Mouse (Mus musculus) macrophage (primary cell): ENCODE measurements around the gene Nlrc4. TPM values are rescaled to one million over a fixed set of nuclear protein-coding genes. Genes with fewer than 3 reads are reported as not detected.
"Not testable (repeated sequence)": the region's sequence is repeated elsewhere in the genome, so short reads cannot be mapped to it uniquely, and the experiment has no call there.

Source experiments
- H3K27ac ChIP-seq: fragments of 350-480 bp; formaldehyde crosslinking; 2 replicates; pipeline ENCODE4 v1.9.0; 2021
- H3K36me3 ChIP-seq: fragments of 350-480 bp; formaldehyde crosslinking; 2 replicates; pipeline ENCODE4 v1.9.0; 2021; ENCODE audit errors: inconsistent target
- H3K4me3 ChIP-seq: fragments of 350-480 bp; formaldehyde crosslinking; 2 replicates; pipeline ENCODE4 v1.9.0; 2021; ENCODE audit errors: inconsistent target
- H3K79me2 ChIP-seq: fragments of 350-480 bp; formaldehyde crosslinking; 2 replicates; pipeline ENCODE4 v1.9.0; 2021; ENCODE audit errors: inconsistent target
- WGBS: methylation state at CpG from one replicate; pipeline ENCODE4 v1.1.7; 2026; ENCODE audit warnings: inconsistent platforms; ENCODE audit not compliant: missing documents; 5-methylcytosine and 5-hydroxymethylcytosine counted together
- polyA plus RNA-seq: library from polyadenylated mRNA; stranded (reverse); fragments of 250-400 nt; gene quantifications from 3 replicates; pipeline ENCODE4 v1.2.4, GENCODE M21; 2018; ENCODE audit warnings: inconsistent platforms
- total RNA-seq, 78 experiments: library from RNA; depleted of rRNA; stranded (reverse); fragments of 250-400 nt; gene quantifications; 1 replicate in 9 of 78; 2 replicates in 24 of 78; 3 replicates in 43 of 78; 4 replicates in 2 of 78; pipeline ENCODE4 v1.2.4; 2018; ENCODE audit warnings: inconsistent platforms in 56 of 78

Nlrc4 gene
- total RNA-seq (2018; cell fraction: chromatin; rRNA removed): 10 to 100 TPM in 25 of 26 experiments, 1 to 10 TPM in 1; 7.0 to 64.3 (median 34.6) TPM
- 1 to 10 TPM; 4.9 to 9.3 (median 6.7) TPM for total RNA-seq (2018; cell fraction: cytosol; rRNA removed)
- 10 to 100 TPM in 24 of 26 experiments, 1 to 10 TPM in 2; 9.2 to 49.4 (median 21.9) TPM for total RNA-seq (2018; cell fraction: nucleus; rRNA removed)
- polyA plus RNA-seq: 5.8 to 7.9 TPM (median 5.9 TPM) in 3 replicates

GRCm38 (mm10) chr17:74458711-74459408, at the start of gene Nlrc4:
Gene Nlrc4, minus strand, starts transcription at chr17:74459142.
- 19% methylated on average over 7 of the region's 8 CpGs for WGBS
- peak within 1 kb of the TSS; percentile 62 for H3K27ac ChIP-seq
- H3K36me3 ChIP-seq: no peaks in the 10 kb centered on the region
- H3K79me2 ChIP-seq: peaks cover 41% of the 10 kb centered on the region
- H3K4me3 ChIP-seq: peak within 1 kb of the TSS; percentile 35

DNA sequence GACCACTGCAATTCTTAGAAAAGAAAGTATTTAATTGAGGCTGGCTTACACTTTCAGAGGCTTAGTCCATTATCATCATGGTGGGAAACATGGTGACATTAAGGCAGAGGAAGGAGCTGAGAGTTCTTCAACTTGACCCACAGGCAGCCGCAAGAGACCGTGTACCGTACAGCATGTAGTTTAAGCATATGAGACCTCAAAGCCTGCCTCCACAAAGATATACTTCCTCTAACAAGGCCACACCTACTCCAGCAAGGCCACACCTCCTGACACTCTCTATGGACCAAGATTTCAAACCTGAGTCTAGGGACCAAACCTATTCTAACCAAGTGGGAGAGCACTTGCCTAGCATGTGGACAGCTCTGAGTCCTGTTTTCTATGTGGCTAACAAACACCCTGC, 49.7 kb upstream of the Nlrc4 start:
- Histone ChIP-seq H3K36me3 (no peaks in the 10 kb centered on the region), H3K79me2 (no peaks in the 10 kb centered on the region), H3K27ac (no peak overlapping the region), H3K4me3 (no peak overlapping the region)
- WGBS: 37% methylated on average over 3 of the region's 3 CpGs

GRCm38 (mm10) chr17:74507934-74508333, 49.0 kb upstream of the Nlrc4 start:
- no peak overlapping the region for H3K4me3 ChIP-seq
- no peaks in the 10 kb centered on the region for H3K36me3 ChIP-seq
- H3K27ac ChIP-seq: no peak overlapping the region
- H3K79me2 ChIP-seq: no peaks in the 10 kb centered on the region
- WGBS: 100% methylated on average over 2 of the region's 2 CpGs

DNA sequence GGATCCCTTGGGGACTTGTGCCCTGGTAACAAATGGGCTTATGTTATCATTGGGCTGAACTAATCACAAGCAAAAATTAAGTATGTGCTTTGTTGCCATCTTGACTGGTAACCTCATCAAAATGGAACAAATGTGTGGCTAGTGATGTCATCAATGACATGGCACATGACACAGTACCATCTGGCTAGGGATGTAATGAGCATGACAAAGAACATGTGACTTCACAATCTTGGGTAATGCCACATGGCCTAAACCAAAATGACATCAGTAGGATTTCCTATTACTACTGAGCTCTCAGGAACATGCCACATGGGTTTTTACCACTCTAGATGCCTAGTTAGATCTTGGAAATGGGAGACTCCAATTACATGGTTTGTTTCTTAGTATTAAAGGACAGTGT, 42.1 kb upstream of the Nlrc4 start:
- H3K4me3 ChIP-seq: no peak overlapping the region
- H3K27ac ChIP-seq: no peak overlapping the region
- peaks cover 31% of the 10 kb centered on the region for H3K36me3 ChIP-seq
- H3K79me2 ChIP-seq: no peaks in the 10 kb centered on the region

- H3K36me3 ChIP-seq: peaks cover 40% of the 10 kb centered on the region
- 92% methylated on average over 4 of the region's 4 CpGs for WGBS
- H3K27ac ChIP-seq: no peak overlapping the region
- no peaks in the 10 kb centered on the region for H3K79me2 ChIP-seq
- H3K4me3 ChIP-seq: no peak overlapping the region
Measured at GRCm38 (mm10) chr17:74500204-74500603, 41.3 kb upstream of the Nlrc4 start.

GRCm38 (mm10) chr17:74491565-74491964, 32.6 kb upstream of the Nlrc4 start:
- Histone ChIP-seq H3K79me2 (peaks cover 23% of the 10 kb centered on the region), H3K4me3 (no peak overlapping the region), H3K36me3 (peaks cover 37% of the 10 kb centered on the region), H3K27ac (no peak overlapping the region)
- WGBS: 79% methylated on average over 3 of the region's 3 CpGs

DNA sequence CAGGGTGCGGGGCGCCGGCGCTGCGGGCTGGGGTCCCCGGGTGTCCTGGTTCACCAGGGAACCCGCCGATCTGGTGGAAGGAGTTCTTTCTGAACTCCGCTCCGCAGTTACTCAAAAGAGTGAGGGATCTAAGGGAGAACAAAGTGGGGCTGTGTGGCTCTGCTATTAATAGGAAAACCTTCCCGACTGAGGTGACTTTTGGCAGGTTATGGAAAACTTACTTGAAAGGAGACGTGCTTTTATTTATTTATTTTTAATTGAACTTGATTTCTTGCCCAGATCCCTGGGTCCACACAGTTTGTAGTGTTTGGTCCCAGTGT, 30.9 kb upstream of the Nlrc4 start:
- WGBS: under 1% methylated on average over 12 of the region's 12 CpGs
- peaks cover 21% of the 10 kb centered on the region; the same call in 1 of the 2 replicates for H3K36me3 ChIP-seq
- H3K79me2 ChIP-seq: peaks cover 23% of the 10 kb centered on the region
- H3K4me3 ChIP-seq: peak overlapping the region; percentile 61
- H3K27ac ChIP-seq: 0 out of 2 replicates have a peak overlapping the region, but pooled peaks have one; percentile 10

- Histone ChIP-seq H3K79me2 (peaks cover 23% of the 10 kb centered on the region), H3K4me3 (peak within 1 kb of the TSS; percentile 61), H3K36me3 (peaks cover 16% of the 10 kb centered on the region; the same call in 1 of the 2 replicates), H3K27ac (peak within 1 kb of the TSS; percentile 36)
- 2% methylated on average over 56 of the region's 58 CpGs for WGBS
Measured at GRCm38 (mm10) chr17:74489024-74489900, 30.3 kb upstream of the Nlrc4 start, which contains the start of gene Yipf4. Gene Yipf4, plus strand, starts transcription at chr17:74489493.

- H3K4me3 ChIP-seq: no peak overlapping the region
- H3K36me3 ChIP-seq: no peaks in the 10 kb centered on the region
- no peaks in the 10 kb centered on the region for H3K79me2 ChIP-seq
- 95% methylated on average over 14 of the region's 14 CpGs for WGBS
- no peak overlapping the region for H3K27ac ChIP-seq
Measured at GRCm38 (mm10) chr17:74480361-74481069, 21.6 kb upstream of the Nlrc4 start.

GRCm38 (mm10) chr17:74470133-74470532, 11.2 kb upstream of the Nlrc4 start:
- not testable (repeated sequence) for H3K4me3 ChIP-seq, H3K27ac ChIP-seq, H3K79me2 ChIP-seq, H3K36me3 ChIP-seq
- 87% methylated on average over 6 of the region's 6 CpGs for WGBS

- not testable (repeated sequence) for H3K4me3 ChIP-seq, H3K27ac ChIP-seq, H3K79me2 ChIP-seq, H3K36me3 ChIP-seq
- 89% methylated on average over 2 of the region's 2 CpGs for WGBS
Measured at GRCm38 (mm10) chr17:74467981-74468380, 9.0 kb upstream of the Nlrc4 start.

- no peaks in the 10 kb centered on the region for H3K36me3 ChIP-seq
- H3K27ac ChIP-seq: no peak overlapping the region
- peaks cover 3% of the 10 kb centered on the region; the same call in 1 of the 2 replicates for H3K79me2 ChIP-seq
- no peak overlapping the region for H3K4me3 ChIP-seq
Measured at GRCm38 (mm10) chr17:74463510-74463909, 4.6 kb upstream of the Nlrc4 start.

GRCm38 (mm10) chr17:74457972-74458677, 817 bp downstream of the Nlrc4 start:
- H3K79me2 ChIP-seq: peaks cover 46% of the 10 kb centered on the region
- WGBS: 73% methylated on average over 8 of the region's 10 CpGs
- H3K4me3 ChIP-seq: peak overlapping the region; percentile 35
- peak overlapping the region; percentile 62 for H3K27ac ChIP-seq
- H3K36me3 ChIP-seq: no peaks in the 10 kb centered on the region

GRCm38 (mm10) chr17:74456825-74457224, 2.1 kb downstream of the Nlrc4 start:
- peaks cover 6% of the 10 kb centered on the region; the same call in 1 of the 2 replicates for H3K36me3 ChIP-seq
- peaks cover 46% of the 10 kb centered on the region for H3K79me2 ChIP-seq
- H3K27ac ChIP-seq: no peak overlapping the region
- WGBS: 97% methylated on average over 5 of the region's 5 CpGs
- H3K4me3 ChIP-seq: no peak overlapping the region
